35 mouse cellular contexts compared by ENCODE assay signal in the genomic region with DNA sequence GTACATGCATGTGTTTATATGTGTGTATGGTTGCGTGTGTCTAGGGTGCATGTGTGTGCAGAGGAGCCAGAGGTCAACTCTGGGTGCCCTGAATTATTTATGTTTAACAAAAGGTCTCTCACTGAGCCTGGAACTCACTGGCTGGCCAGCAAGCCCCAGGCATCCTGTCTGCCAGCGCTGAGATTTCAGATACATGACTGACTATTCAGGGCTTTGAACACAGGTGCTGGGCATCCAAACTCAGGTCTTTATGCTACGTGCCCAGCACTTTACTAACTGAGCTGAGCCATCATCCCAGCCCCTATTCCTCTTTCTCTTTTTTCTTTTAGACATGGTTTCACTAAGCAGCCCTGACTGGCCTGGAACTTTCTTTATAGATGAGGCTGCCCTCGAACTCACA.
"Had no signal": no experiment of that assay in that cellular context is flagged by ENCODE, and none has a peak within 500 bp of the region (broad histone marks: within the 10 kb centered on the region; RNA-seq: fewer than 3 reads in every experiment).

No protein-coding gene starts in this region.

- H3K9ac ChIP-seq: heart, embryonic 12.5 days; heart, embryonic 13.5 days; heart, embryonic 15.5 days; hindbrain, embryonic 12.5 days; hindbrain, embryonic 13.5 days; hindbrain, embryonic 14.5 days; hindbrain, embryonic 15.5 days; intestine, embryonic 15.5 days; kidney, embryonic 15.5 days had no signal

- H3K4me2 ChIP-seq: heart, embryonic 11.5 days; heart, embryonic 12.5 days; heart, embryonic 13.5 days; heart, embryonic 15.5 days; hindbrain, embryonic 12.5 days; hindbrain, embryonic 13.5 days; hindbrain, embryonic 14.5 days; hindbrain, embryonic 15.5 days; intestine, embryonic 15.5 days; kidney, embryonic 15.5 days had no signal

- H3K9me3 ChIP-seq: heart, embryonic 10.5 days; heart, embryonic 12.5 days; heart, embryonic 13.5 days; heart, embryonic 15.5 days; hindbrain, embryonic 10.5 days; hindbrain, embryonic 12.5 days; hindbrain, embryonic 13.5 days; hindbrain, embryonic 15.5 days; intestine, embryonic 15.5 days; kidney, embryonic 15.5 days had no signal

- H3K4me1 ChIP-seq: intestine, embryonic 15.5 days had no signal

- H3K36me3 ChIP-seq: heart, embryonic 12.5 days; heart, embryonic 13.5 days; heart, embryonic 15.5 days; hindbrain, embryonic 10.5 days; hindbrain, embryonic 12.5 days; hindbrain, embryonic 13.5 days; hindbrain, embryonic 15.5 days; intestine, embryonic 15.5 days; kidney, embryonic 15.5 days had no signal

- H3K4me3 ChIP-seq: heart, embryonic 10.5 days; heart, embryonic 12.5 days; heart, embryonic 13.5 days; heart, embryonic 15.5 days; hindbrain, embryonic 10.5 days; hindbrain, embryonic 12.5 days; hindbrain, embryonic 13.5 days; hindbrain, embryonic 15.5 days; intestine, embryonic 15.5 days; kidney, embryonic 15.5 days; layer of hippocampus, adult 2 months had no signal

- ATAC-seq: hindbrain, embryonic 16.5 days; hindbrain, postnatal 0 days; inflammation-experienced regulatory T-cells, adult 6 months; intestine, embryonic 15.5 days; intestine, embryonic 16.5 days; intestine, postnatal 0 days had no signal

- DNase-seq: heart, postnatal 10 days; heart, postnatal 14 days; heart, postnatal 36 days; heart, postnatal 4 days; kidney, adult 11 months; kidney, adult 18-20 months; kidney, adult 2 months; kidney, adult 8-10 months; kidney, adult 9 months; kidney, postnatal 10 days; kidney, postnatal 14 days; kidney, postnatal 25 days; kidney, postnatal 36 days; kidney, postnatal 4 days; layer of hippocampus, adult 9-11 months; layer of hippocampus, postnatal 36 days had no signal

- H3K27me3 ChIP-seq: heart, embryonic 12.5 days; heart, embryonic 13.5 days; heart, embryonic 15.5 days; hindbrain, embryonic 12.5 days; hindbrain, embryonic 13.5 days; hindbrain, embryonic 15.5 days; intestine, embryonic 15.5 days; kidney, embryonic 15.5 days had no signal

- H3K27ac ChIP-seq: heart, embryonic 10.5 days; heart, embryonic 13.5 days; heart, embryonic 15.5 days; hindbrain, embryonic 10.5 days; hindbrain, embryonic 12.5 days; hindbrain, embryonic 13.5 days; hindbrain, embryonic 14.5 days; hindbrain, embryonic 15.5 days; hindbrain, postnatal 0 days; intestine, embryonic 15.5 days; kidney, embryonic 15.5 days; kidney, postnatal 0 days; layer of hippocampus, adult 2 months had no signal
